Mouse (Mus musculus): ENCODE measurements around the gene Tent4a. TPM values are rescaled to one million over a fixed set of nuclear protein-coding genes. Genes with fewer than 3 reads are reported as not detected.
"Not testable (repeated sequence)": the region's sequence is repeated elsewhere in the genome, so short reads cannot be mapped to it uniquely, and the experiment has no call there.

Tent4a gene
- 10 to 100 TPM; 19.0 to 21.9 TPM for total RNA-seq (2021)
- long read RNA-seq, experiment 1, full-length matches to known transcripts: 11 of 33 reads
- long read RNA-seq, experiment 1, partial matches to known transcripts: 0 of 33 reads
- long read RNA-seq, experiment 1, other reads (novel, unspliced or antisense): 22 of 33 reads
- long read RNA-seq, experiment 2, full-length matches to known transcripts: 5 of 24 reads
- long read RNA-seq, experiment 2, partial matches to known transcripts: 3 of 24 reads
- long read RNA-seq, experiment 2, other reads (novel, unspliced or antisense): 16 of 24 reads

DNA sequence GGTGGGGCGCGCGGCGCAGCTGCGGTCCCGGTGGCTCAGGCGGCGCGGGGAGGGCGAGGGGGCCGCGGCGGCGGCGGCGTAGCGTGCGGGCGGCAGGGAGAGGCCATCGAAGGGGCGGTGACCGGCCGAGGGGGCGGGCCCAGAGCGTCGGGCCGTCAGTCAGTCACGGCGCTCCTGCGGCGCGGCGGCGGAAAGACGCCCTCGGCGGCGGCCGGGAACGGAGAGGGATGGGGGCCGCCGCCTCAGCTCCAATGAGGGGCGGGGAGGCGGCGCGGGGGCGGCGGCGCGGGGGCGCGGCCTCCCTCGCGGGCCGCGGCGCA, at the start of gene Tent4a:
Gene Tent4a (minus strand): TSS at position 284 of the 320 bp plus-strand sequence.
- no peak for DNase-seq (ENCODE audit: low spot score in 2 of 2)

DNA sequence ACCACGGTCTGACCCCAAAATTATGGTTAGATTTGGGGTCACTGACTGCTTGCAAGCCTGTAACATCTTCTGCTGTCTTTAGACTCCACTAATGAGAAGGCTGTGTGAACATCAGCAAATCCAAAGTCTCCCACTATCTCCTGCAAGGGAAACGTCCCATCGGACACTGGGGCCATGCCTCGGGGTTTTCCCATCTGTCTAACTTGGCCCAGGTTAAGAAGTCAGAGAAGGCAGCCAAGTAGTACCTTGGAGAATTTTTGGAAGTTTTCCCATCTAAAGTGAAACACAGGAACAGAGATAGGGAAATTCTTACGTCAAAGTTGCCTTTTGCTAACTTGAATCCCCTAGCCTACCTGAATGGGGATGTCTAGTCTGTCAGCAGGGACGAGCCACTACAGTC, 49.2 kb upstream of the Tent4a start:
- no peak for DNase-seq (ENCODE audit: low spot score in 2 of 2)

DNA sequence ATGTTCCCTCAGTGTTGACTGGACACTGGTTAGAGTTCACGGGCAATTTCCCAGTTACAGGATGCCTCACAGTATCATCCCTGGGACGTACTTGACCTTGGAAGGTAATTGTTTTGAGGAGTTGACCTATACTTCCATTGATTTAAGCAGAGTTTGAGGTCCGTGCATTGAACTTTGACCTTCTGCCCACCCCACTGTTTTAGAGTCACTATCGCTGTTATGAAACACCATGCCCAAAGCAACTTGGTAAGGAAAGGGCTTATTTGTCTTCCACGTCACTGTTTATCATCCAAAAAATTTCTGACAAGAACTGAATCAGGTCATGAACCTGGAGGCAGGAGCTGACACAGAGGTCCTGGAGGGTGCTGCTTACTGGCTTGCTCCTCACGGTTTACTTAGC, 48.0 kb upstream of the Tent4a start:
- no peak for DNase-seq (ENCODE audit: low spot score in 2 of 2)

DNA sequence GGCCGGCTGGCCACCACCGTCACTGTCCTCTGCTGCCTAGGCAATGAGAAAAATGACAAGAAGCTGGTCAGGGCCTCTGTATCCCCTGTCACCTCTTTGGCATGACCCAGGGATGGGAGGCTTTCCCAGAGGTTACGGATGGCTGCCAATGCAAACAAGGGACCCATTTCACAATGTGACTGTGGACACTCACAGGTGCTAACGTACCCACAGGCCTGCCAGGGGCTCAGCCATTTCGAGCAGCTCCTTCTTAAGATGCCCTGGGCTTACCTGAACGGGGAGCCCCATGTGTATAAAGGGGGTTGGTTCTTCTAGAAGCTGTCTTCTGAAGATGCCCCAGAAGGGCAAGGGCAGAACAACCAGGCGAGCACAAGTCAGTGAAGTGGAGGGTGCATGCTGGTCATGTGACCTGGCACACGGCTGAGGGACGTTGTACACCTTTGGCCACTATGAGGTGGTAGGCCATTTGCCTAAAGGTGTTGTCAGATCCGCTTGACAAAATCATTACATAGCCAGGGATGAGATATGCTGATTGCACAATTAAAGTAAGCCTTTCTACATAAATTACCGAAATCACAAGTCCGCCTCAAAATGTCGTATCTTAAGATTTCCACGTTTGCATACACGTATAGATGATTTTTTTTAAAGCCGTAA, 42.9 kb upstream of the Tent4a start:
- DNase-seq (ENCODE audit: low spot score in 2 of 2): no peak

DNA sequence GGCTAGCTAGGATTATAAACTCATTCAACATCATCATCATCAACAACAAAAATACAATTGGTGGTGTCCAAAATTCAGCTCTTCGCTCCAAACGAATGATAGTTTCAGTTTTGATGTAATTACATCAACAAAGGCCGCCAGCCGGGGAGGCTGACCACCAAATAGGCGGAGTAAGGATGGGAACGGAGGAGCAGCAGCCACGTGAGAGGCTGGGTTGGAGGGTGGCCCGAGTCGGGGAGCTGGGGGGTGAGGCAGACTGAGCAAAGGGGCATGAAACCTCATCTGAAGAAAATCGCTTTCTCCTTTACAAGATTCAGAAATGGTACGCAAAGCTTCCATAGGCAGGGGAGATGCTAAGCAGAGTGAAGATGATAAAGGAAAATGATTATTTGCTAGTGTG, 42.3 kb upstream of the Tent4a start:
- DNase-seq (ENCODE audit: low spot score in 2 of 2): no peak

DNA sequence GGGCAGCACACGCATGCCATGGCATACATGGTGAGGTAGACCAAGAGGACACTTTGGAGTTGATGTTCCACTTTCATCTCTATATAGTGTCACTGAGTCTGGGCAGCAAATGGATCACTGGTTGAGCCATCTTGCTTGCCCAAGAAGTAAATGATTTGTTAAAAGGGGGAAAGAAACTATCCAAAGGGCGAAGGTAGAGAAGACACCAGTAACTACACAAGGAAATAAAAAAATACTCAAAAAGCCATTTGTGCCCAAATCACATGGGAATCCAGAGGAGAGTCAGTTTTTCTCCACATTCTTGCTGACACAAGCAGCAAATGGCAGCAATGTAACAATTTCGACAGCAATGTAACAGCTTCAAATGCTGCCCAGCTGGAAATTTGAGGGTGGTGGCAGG, 38.2 kb upstream of the Tent4a start:
- no peak for DNase-seq (ENCODE audit: low spot score in 2 of 2)

DNA sequence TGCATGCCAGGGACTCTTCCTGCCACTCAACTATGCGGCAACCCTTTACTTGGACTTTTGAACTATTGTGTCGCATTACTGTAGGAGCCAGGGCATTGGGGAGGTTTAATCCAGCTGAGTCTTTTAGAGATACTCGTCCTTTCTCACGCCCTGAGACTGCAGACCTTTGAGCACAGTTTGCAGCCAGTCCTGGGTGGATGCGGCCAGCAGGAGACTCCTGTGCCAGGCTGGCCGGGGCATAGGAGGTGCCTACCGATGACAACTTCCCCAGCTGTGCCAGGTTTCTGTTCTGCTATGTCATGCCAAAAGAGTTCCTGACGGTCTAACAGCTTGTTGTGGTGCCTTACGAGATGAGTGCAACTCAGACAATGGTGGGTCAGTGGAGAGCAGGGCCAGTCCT, 34.8 kb upstream of the Tent4a start:
- DNase-seq (ENCODE audit: low spot score in 2 of 2): no peak

DNA sequence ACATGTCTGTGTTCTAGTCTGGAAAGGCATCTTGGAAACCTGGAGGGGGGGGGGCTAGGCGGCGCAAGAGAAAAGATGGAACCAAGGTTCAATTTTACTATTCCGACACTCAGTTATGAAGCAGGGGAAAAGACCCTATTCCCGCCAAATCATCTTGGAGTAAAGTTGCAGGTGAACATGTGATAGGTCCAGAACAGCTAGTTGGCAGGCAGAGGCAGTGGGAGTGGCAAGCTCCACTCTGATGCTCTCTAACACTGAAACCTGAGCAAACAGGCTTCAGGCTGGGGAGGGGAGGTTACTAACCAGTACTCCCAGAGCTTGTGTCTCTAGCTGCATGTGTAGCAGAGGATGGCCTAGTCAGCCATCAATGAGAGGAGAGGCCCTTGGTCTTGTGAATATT, 31.0 kb upstream of the Tent4a start:
- DNase-seq (ENCODE audit: low spot score in 2 of 2): not testable (repeated sequence)

DNA sequence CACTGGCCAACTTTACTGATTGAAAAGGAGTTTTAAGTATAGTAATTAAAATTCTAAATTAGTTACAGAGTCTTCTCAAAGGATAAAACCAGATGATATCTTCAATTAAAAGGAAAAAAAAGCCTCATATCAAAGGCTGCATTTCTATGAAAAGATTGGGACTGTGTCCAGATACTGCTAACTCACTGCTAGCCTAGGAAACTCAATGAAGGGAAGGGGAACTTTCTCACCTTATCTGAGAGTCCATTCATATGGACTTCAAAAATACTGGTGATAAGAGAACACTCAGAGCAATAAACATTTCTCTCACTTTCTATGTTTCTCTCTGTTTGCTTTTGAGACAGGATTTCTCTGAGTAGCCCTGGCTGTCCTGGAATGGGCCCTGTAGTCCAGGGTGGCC, 30.2 kb upstream of the Tent4a start:
- no peak for DNase-seq (ENCODE audit: low spot score in 2 of 2)

DNA sequence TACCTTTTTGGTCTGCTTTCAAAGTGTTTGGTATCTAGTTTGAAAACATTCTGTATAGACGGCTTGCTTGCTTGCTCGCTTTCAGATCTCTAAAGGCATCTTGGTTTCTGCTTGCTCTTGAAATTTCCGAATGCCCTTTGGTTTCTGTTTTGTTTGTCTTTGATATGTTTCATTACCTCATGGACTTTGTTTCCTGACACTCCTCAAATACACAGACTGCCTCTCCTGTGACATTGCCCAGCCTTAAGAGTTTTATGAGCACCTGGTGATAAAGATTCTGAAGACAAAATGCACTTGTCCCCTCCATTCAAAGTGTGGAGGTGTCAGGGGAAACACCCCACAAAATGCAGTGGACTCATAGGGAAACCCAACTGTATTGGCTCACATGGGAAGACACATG, 29.5 kb upstream of the Tent4a start:
- no peak for DNase-seq (ENCODE audit: low spot score in 2 of 2)

DNA sequence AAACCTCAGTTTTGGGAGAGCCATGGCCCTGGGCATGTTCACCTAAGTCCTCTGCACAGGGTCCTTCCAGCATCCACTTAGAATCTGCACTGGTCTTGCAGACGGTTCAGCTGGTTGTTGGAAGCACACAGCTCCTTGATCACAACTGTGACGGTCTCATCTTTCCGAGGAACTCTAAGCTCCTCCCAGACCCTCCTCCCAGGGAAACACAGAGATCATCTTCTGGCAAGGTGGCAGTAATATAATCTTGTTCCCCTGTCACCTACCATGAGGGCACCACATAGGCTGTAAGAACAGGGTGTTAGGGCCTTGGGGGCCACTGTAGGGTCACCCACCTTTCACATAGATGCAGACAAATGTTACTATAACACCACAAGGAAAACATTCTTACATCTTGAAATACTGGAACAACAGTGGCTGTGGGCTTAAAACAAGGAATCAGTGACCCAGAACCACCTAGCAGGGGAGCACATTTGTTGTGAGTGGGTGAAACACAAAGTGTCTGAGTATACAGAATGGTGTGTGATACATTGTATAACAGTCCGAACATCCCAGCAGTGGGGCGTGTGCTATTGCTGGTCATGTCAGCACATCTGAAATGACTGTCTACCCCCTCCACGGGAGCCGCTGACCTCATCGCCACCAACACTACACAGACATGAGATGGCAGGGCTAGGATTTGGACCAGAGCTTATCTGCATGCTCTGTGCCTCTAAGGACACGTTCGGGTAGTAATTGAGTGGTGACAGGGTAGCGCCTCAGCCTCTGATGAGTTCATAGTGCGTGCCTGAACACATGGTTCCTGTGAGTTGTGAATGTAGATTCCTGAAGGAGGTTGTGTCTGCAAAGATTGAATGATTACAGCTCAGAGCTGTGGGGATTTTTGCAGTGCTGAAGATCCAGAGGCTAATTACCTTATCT, 28.5 kb upstream of the Tent4a start:
- DNase-seq (ENCODE audit: low spot score in 2 of 2): no peak

DNA sequence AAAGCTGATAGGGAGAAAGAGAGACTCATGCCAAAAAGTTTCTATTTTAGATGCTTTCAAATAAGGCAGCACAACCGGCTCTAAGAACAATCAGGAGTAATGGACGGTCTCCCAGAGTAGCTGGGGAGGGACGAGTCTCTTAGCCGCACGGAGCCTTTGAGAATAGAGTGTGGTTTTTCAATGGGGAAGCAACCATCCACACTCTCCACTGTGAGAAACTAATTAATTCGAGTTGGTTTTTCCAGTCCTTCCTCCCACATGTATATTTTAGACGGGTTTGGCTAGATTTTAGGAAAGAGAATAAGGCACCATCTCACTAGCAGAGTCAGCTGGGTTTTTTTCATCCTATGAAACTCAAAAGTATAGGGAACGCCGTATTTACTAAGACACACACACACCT, 27.6 kb upstream of the Tent4a start:
- no peak for DNase-seq (ENCODE audit: low spot score in 2 of 2)

DNA sequence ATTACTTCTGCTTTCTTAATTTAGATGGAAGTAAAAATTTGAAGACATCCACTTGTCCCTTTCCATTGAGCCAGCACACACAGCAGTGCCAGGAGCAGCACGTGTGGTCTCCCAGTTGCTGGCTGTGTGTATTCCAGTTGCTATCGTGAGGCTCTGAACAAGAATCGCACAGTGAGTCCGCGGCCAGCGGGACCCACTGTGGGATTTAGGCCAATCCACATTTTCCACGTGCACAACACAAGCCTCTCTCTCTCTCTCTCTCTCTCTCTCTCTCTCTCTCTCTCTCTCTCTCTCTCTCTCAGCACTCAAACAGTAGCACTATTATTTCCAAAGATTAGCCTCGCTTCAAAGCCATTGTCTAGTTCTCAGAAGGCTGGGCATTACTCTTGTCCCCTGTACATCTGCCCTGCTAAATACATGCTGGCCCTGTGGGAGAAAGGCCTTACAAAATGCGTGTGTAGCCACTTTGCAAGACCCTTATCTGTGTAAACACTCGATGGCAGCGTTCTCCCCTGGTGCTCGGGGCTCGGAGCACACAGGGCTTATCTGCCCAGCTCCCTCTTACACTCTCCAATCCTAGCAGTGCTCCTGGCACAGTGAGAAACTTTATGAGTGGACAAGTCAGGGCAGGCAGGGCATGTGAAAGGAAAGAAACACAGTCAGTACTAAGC, 25.0 kb upstream of the Tent4a start:
- DNase-seq (ENCODE audit: low spot score in 2 of 2): no peak

DNA sequence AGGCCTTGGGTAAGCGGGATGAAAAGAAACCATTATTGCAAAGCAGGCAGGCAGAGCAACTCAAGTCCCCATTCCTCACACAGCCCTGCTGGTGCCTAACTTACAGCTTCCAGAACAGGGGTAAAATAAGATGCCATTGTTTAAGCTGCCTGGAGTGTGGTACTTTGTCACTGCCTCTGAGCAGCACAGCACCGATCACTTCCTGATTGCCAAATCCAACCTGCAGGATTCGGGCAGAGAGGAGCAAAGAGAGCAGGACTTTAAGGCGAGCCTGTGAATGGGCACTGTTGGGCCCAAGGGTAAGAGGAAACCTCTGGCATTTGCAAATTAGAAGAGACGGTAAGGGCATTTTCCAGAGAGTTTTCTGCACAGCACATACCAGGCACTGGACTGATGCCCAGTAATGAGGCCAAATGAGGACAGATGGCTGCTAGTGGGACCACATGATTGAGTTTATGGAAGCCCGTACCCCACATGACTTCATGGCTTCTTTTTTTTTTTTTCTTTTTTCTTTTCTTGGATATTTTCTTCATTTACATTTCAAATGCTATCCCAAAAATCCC, 23.8 kb upstream of the Tent4a start:
- no peak for DNase-seq (ENCODE audit: low spot score in 2 of 2)

DNA sequence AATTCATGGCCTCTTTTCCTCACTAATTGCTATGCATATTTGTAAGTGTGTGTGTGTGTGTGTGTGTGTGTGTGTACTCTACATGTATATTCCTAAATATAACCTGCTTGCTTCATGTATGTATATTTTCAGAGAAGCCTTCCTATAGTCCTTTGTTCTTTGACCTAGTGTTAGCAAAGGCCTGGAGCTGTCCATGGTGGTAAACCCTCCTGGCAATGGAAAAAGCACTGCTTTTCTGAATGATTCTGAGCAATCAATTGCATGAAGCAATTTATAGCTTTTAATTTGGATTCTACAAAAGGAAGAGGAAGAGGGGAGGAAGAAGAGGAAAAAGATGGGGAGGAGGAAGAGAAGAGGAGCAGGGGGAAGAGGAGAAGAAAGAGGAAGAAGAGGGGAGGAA, 22.3 kb upstream of the Tent4a start:
- no peak for DNase-seq (ENCODE audit: low spot score in 2 of 2)

DNA sequence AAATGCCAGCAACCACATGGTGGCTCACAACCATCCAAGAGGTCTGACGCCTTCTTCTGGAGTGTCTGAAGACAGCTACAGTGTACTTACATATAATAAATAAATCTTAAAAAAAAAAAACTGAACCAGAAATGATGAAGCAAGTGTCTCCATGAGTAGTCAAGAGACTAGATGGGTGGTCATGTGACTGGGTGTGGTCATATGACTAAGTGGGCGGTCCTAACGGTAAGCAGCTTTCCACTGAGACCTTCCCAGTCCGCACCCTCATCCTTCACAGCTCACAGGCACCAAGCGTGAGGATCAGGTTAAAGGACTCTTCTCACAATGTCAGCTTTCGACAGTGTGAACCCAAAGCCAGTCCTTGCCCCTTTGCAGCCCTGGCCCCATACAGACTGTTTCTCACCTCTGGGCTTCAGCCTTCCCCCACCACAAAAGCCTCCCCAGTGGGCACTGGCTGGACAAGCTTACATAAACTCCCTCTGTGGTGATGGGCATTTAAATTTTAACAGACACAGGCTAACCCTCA, 21.6 kb upstream of the Tent4a start:
- no peak for DNase-seq (ENCODE audit: low spot score in 2 of 2)

DNA sequence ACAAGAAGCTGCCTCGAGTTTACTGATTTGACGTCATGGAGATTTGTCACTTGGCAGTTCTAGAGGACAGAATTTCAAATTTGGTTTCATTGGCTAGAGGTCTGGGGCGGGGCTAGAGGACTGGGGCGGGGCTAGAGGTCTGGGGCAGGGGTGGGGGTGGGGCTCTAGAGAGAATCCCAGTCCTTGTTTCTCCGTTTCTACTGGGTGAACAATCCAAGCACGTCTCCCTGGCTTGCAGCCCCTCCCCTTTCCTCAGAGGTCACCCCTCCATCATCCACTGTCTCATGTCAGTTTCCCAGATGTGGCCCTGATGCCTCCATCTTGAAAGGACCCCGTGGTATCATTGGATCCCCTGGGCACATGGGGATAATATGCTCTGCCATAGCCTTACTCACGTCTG, 20.6 kb upstream of the Tent4a start:
- no peak for DNase-seq (ENCODE audit: low spot score in 2 of 2)

DNA sequence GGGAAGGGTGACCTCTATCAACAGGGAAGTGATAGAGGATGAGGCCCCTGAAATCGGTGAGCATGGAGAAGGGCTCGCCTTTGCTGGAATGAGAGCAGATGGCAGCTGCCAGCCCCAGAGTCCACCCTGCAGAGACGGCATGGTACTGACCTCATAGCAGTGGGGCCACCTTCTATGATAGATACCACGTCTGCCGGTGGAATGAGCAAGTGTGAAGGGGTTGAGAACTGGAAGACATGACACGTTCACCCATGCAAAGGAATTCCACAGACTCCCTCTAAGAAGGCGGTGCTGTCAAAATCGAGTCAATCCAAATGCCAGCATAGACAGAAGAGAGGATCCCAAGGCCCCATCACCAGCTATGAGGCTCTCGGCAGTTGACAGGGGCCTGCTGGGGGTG, 19.8 kb upstream of the Tent4a start:
- DNase-seq (ENCODE audit: low spot score in 2 of 2): no peak

DNA sequence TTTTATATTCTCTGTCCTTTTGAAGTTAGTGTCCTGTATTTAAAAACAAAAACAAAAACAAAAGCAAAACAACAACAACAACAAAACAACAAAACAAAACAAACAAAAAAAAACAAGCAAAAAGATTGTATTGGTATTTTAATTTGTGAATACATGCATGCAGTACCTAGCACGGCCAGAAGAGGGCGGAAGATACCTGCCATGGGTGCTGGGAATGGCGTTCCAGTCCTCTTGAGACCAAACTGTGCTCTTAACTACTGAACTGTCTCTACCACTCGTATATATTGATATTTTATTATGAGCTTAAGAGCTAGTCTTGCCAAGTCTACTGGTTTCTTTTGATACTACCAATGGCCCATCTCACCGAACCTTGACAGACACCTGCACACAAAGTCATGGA, 18.6 kb upstream of the Tent4a start:
- no peak for DNase-seq (ENCODE audit: low spot score in 2 of 2)

DNA sequence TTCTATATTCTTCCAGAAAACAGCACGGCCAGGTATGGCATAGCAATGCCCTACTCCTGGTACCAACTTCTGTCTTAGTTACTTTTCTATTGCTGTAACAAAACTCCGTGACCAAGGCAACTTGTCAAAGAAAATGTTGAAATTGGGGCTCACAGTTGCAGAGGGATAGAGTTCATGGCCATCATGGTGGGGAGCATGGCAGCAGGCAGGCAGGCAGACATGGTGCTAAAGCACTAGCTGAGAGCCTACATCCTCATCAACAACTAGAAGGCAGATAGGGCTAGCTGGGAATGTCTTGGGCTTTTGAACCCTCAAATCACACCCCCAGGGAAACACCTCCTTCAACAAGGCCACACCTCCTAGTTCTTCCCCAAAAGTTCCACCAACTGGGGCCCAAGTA, 16.4 kb upstream of the Tent4a start:
- DNase-seq (ENCODE audit: low spot score in 2 of 2): no peak

DNA sequence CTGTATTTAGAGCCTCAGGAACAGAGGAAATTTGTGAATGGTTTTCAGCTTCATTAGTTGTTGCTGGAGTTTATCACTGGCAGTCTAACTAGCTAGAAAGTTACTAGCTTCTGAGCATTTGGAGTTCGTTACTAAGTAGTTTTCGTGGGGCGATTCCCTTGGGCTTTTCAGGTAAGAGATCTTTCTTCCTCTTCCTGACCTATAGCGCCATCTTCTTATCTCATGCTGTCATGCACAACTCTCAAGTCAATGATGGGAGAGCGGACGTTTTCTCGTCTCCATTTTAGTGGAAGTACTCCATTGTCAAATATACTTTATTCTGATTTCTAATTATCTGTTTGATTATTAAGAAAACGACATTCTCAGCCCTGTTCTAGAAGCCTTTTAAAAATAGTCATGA, 15.6 kb upstream of the Tent4a start:
- no peak for DNase-seq (ENCODE audit: low spot score in 2 of 2)

All from gastrocnemius, postnatal 4 days (tissue).